Mouse (Mus musculus) stomach, embryonic 14.5 days (tissue): Measurements from ENCODE around the gene Zbtb7a. TPM values are rescaled to one million over a fixed set of nuclear protein-coding genes. Genes with fewer than 3 reads are reported as not detected.

Experiments used
- ATAC-seq: fragments of 200-750 bp; cut with Nextera tagmentation; 2 replicates; pipeline ENCODE4 v1.8.0; 2017; ENCODE audit warnings: low read depth, moderate TSS enrichment; ENCODE audit not compliant: insufficient number of reproducible peaks, insufficient read depth, low FRiP score
- H3K27ac ChIP-seq: fragments of 300-500 bp; sonication (generic); 2 replicates; pipeline ENCODE4 v1.5.1; 2014; ENCODE audit warnings: mild to moderate bottlenecking, low read length, moderate library complexity, mixed read lengths
- H3K27me3 ChIP-seq: fragments of 300-500 bp; sonication (generic); 2 replicates; pipeline ENCODE4 v1.6.1; 2014; ENCODE audit warnings: low read length, control low read depth, mixed read lengths; ENCODE audit not compliant: control insufficient read depth, insufficient read depth
- H3K36me3 ChIP-seq: fragments of 300-500 bp; sonication (generic); 2 replicates; pipeline ENCODE4 v1.6.1; 2014; ENCODE audit warnings: mild to moderate bottlenecking, control low read depth, low read length, moderate library complexity, mixed read lengths; ENCODE audit not compliant: control insufficient read depth, insufficient read depth
- H3K4me1 ChIP-seq: fragments of 300-500 bp; sonication (generic); 2 replicates; pipeline ENCODE4 v1.6.1; 2014; ENCODE audit warnings: low read length, control low read depth, mixed read lengths; ENCODE audit not compliant: control insufficient read depth, insufficient read depth
- H3K4me2 ChIP-seq: fragments of 300-500 bp; sonication (generic); replicated peaks from 2 replicates; pipeline ENCODE4 v1.6.1; 2014; ENCODE audit warnings: low read depth, low read length, control low read depth
- H3K4me3 ChIP-seq: fragments of 300-500 bp; sonication (generic); 2 replicates; pipeline ENCODE4 v1.5.1; 2014; ENCODE audit warnings: low read depth, low read length, control low read depth
- H3K9ac ChIP-seq: fragments of 300-500 bp; sonication (generic); replicated peaks from 2 replicates; pipeline ENCODE4 v1.6.1; 2014; ENCODE audit warnings: low read depth, mild to moderate bottlenecking, control low read depth, low read length, moderate library complexity, mixed read lengths
- H3K9me3 ChIP-seq: fragments of 300-500 bp; sonication (generic); 2 replicates; pipeline ENCODE4 v1.6.1; 2016; ENCODE audit warnings: low read depth, low read length, control low read depth; ENCODE audit not compliant: control insufficient read depth
- WGBS: fragments of 180-500 bp; shearing (Covaris S2); extraction: QIAGEN DNeasy Blood & Tissue Kit; methylation state at CpG from one replicate; pipeline ENCODE4 v1.1.7; 2014; 5-methylcytosine and 5-hydroxymethylcytosine counted together
- polyA plus RNA-seq: library from polyadenylated mRNA; unstranded; fragments of >200 nt; fragmentation: Nextera tagmentation; extraction: Ambion mirVana; gene quantifications from 2 replicates; pipeline ENCODE4 v1.2.1, GENCODE M21; 2014

Zbtb7a gene
- polyA plus RNA-seq, 1 experiment from 2014 or later, result 25.5 TPM

GRCm38 (mm10) chr10:81106113-81106721 is 28.8 kb upstream of the Zbtb7a start:
- Histone ChIP-seq H3K27ac (peak overlapping the region; percentile 99), H3K4me3 (peak overlapping the region; percentile 84), H3K4me1 (peaks cover 10% of the 10 kb centered on the region), H3K27me3 (no peaks in the 10 kb centered on the region), H3K4me2 (peak overlapping the region; percentile 42), H3K9me3 (no peaks in the 10 kb centered on the region), H3K36me3 (peaks cover 23% of the 10 kb centered on the region), H3K9ac (peak overlapping the region; percentile 85)
- ATAC-seq, result peak; percentile 87
- WGBS, result under 1% methylated on average over 35 of the region's 35 CpGs

- Histone ChIP-seq H3K36me3 (peaks cover 76% of the 10 kb centered on the region), H3K4me3 (no peak overlapping the region), H3K27me3 (no peaks in the 10 kb centered on the region), H3K27ac (no peak overlapping the region), H3K9me3 (no peaks in the 10 kb centered on the region), H3K4me2 (no peak overlapping the region), H3K4me1 (no peaks in the 10 kb centered on the region), H3K9ac (no peak overlapping the region)
- WGBS, result 92% methylated on average over 6 of the region's 6 CpGs
- no peak for ATAC-seq
Observed at GRCm38 (mm10) chr10:81112946-81113345, 22.1 kb upstream of the Zbtb7a start.

- Histone ChIP-seq H3K36me3 (peaks cover 85% of the 10 kb centered on the region), H3K9ac (no peak overlapping the region), H3K27me3 (no peaks in the 10 kb centered on the region), H3K9me3 (no peaks in the 10 kb centered on the region), H3K27ac (no peak overlapping the region), H3K4me2 (no peak overlapping the region), H3K4me3 (no peak overlapping the region), H3K4me1 (no peaks in the 10 kb centered on the region)
- 95% methylated on average over 10 of the region's 10 CpGs for WGBS
- no peak for ATAC-seq
Observed at GRCm38 (mm10) chr10:81119625-81120024, 15.4 kb upstream of the Zbtb7a start.

- Histone ChIP-seq H3K4me1 (no peaks in the 10 kb centered on the region), H3K9ac (no peak overlapping the region), H3K27ac (no peak overlapping the region), H3K27me3 (no peaks in the 10 kb centered on the region), H3K4me2 (no peak overlapping the region), H3K9me3 (no peaks in the 10 kb centered on the region), H3K36me3 (peaks cover 75% of the 10 kb centered on the region), H3K4me3 (no peak overlapping the region)
- ATAC-seq, result no peak
- WGBS, result 88% methylated on average over 7 of the region's 7 CpGs
Observed at GRCm38 (mm10) chr10:81120650-81121049, 14.4 kb upstream of the Zbtb7a start.

GRCm38 (mm10) chr10:81122889-81123288 is 12.1 kb upstream of the Zbtb7a start:
- ATAC-seq, result no peak
- Histone ChIP-seq H3K9me3 (no peaks in the 10 kb centered on the region), H3K4me1 (peaks cover 5% of the 10 kb centered on the region; the same call in 1 of the 2 replicates), H3K36me3 (peaks cover 56% of the 10 kb centered on the region), H3K4me3 (no peak overlapping the region), H3K4me2 (no peak overlapping the region), H3K27me3 (no peaks in the 10 kb centered on the region), H3K27ac (no peak overlapping the region), H3K9ac (no peak overlapping the region)
- WGBS, result 79% methylated on average over 2 of the region's 2 CpGs

GRCm38 (mm10) chr10:81123500-81123899 is 11.5 kb upstream of the Zbtb7a start:
- no peak overlapping the region for H3K4me3 ChIP-seq
- no peaks in the 10 kb centered on the region for H3K9me3 ChIP-seq
- no peak for ATAC-seq
- peaks cover 9% of the 10 kb centered on the region; the same call in 1 of the 2 replicates for H3K4me1 ChIP-seq
- no peak overlapping the region for H3K27ac ChIP-seq
- 87% methylated on average over 11 of the region's 11 CpGs for WGBS
- no peak overlapping the region for H3K9ac ChIP-seq
- H3K4me2 ChIP-seq, result no peak overlapping the region
- no peaks in the 10 kb centered on the region for H3K27me3 ChIP-seq
- H3K36me3 ChIP-seq, result peaks cover 51% of the 10 kb centered on the region

GRCm38 (mm10) chr10:81134181-81134587 is 836 bp upstream of the Zbtb7a start:
- no peak overlapping the region for H3K27ac ChIP-seq
- H3K4me3 ChIP-seq, result no peak overlapping the region
- peaks cover 17% of the 10 kb centered on the region for H3K4me1 ChIP-seq
- no peaks in the 10 kb centered on the region for H3K36me3 ChIP-seq
- no peaks in the 10 kb centered on the region for H3K9me3 ChIP-seq
- no peak overlapping the region for H3K9ac ChIP-seq
- ATAC-seq, result no peak
- WGBS, result 3% methylated on average over 16 of the region's 16 CpGs
- H3K27me3 ChIP-seq, result peaks cover 4% of the 10 kb centered on the region; the same call in 1 of the 2 replicates
- peak overlapping the region; percentile 2; the same call in 1 of the 2 replicates for H3K4me2 ChIP-seq

- no peaks in the 10 kb centered on the region for H3K9me3 ChIP-seq
- no peaks in the 10 kb centered on the region for H3K36me3 ChIP-seq
- peak overlapping the region; percentile 94 for H3K4me3 ChIP-seq
- peak overlapping the region; percentile 99 for H3K9ac ChIP-seq
- H3K4me2 ChIP-seq, result peak overlapping the region; percentile 84
- WGBS, result under 1% methylated on average over 71 of the region's 86 CpGs
- H3K27ac ChIP-seq, result peak overlapping the region; percentile 99
- peaks cover 36% of the 10 kb centered on the region for H3K4me1 ChIP-seq
- peaks cover 4% of the 10 kb centered on the region; the same call in 1 of the 2 replicates for H3K27me3 ChIP-seq
- peak; percentile 30 for ATAC-seq
Observed at GRCm38 (mm10) chr10:81135831-81136705, 1.0 kb downstream of the Zbtb7a start.
